Mouse (Mus musculus): ENCODE data around the gene Abcg1.

Abcg1 gene

DNA sequence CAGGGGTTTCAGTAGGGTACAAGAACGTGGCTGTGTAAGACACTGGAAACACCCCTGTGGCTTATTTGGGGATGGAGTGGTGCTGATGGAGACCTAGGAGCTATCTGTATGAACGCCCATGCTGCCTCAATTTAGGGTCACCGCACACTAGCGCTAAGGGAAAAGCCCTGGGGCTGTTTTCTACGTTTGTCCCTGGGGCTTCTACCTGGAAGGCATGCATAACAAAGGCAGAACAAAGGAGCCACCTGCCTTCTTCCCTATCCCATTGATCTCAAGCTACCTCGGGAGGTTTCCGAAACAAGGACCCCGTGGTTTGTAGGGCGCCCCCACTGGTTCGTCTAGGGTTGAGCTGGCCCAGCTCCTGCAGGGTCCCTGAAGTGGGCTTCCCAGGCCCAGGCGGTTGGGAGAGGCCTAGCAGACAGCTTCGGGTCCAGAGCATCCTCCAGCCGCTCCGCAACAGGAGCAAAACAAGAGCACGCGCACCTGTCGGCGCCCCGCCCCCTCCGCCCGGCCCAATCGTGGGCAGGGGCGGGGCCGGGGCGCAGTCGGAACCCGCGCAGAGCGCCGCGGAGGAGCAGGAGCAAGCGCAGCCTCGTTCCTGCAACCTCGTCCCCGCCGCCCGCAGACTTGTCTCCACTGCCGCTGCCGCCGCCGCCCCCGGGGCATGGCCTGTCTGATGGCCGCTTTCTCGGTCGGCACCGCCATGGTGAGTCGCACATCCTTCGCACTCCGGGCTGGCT, at the start of gene Abcg1:
Gene Abcg1 (plus strand): TSS at position 525 of the 740 bp plus-strand sequence.
- peak; percentile 70 for DNase-seq (ENCODE audit: low spot score)

DNA sequence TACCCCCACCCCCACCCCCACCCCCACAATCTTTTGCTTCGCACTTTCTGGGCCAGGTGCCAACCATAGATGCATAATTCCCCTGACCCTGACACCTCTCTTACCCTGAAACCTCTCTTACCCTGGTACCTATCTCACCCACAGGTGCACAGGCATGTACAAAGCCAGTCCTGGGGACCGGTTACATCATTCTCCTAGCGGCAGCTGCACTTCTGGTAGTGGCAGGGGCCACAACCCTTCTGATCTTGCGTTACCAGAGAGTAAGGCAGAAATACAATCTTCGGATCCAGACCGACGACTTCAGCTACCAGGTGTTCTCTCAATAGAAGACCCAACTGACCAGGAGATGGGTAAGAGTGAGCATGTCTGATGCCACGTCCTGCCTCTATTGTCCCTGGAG, 49.1 kb upstream of the Abcg1 start:
- no peak for DNase-seq (ENCODE audit: low spot score)

DNA sequence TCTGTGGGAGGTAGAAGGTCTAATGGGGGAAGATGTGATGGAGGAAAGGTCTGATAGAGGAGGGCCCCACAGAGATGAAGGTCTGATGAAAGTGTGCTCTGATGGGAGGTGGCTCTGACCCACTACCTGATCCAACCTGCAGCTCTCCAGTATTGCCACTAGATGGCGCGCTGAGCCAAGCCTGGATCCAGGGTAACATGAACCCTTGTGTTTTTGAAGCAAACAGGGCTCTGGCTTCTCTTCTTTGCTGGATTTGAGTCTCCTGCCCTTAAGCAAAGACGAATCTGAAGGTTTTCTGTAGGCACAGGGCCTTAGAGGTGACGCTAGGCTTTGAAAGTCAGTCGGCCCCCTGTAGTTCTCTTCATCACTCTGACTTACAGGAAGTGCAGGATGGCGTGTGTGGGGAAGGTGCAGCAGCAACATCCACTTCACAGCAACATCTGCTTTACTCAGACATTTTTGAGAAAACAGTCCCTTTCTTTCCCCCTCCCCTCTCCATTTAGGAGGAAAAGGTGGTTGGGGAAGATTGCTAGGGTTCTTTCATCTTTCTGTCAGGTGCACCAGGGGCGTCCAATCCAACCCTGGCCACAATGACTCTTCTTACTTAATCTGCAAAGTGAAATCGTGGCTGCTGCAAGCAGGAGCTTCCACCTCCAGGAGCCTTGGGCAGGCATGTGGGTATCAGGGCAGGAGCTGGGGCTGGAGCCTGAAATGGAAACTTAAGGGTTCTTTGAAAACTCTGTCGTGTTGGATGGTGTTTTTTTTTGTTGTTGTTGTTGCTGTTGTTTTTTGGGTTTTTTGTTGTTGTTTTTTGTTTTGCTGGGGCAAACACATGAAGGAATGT, 45.7 kb upstream of the Abcg1 start:
- peak; percentile 89 for DNase-seq (ENCODE audit: low spot score)

DNA sequence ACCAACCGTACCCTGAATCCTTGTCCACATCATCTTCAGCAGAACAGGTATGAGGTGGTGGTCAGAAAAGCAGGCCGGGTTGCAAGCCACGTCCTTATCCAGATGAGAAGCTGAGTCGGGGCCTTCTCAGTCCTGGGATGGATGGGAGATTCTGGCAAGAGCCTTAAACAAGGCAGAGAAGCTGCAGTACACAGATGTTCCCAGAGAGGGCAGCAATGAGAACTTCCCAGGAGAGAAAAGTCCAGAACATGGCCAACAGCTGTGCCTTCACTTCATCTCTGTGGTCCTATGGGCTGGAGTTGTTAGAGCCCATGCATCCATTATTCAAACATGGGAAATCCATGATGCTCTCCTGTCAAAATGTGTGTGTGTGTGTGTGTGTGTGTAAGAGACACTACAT, 39.2 kb upstream of the Abcg1 start:
- peak; percentile 87 for DNase-seq (ENCODE audit: low spot score)

DNA sequence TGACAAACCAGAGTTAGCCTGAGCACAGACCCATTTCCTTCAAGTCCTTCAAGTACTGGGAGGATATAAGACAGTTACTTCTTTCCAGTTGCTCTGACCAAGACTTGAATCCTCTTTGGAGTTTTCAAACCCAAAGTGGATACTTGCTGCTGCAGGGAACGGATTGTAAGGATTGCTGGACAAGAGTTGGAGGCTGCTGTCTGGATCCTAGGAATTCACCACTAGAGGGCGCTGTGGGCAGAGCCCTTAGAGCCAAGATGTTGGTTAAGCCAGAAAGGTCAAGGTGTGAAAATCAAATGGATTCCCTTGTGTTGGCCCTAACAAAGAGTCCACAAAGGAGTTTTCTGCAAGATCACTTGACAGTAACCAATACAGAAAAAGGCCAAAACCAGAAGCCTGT, 38.0 kb upstream of the Abcg1 start:
- DNase-seq (ENCODE audit: low spot score): peak; percentile 87

DNA sequence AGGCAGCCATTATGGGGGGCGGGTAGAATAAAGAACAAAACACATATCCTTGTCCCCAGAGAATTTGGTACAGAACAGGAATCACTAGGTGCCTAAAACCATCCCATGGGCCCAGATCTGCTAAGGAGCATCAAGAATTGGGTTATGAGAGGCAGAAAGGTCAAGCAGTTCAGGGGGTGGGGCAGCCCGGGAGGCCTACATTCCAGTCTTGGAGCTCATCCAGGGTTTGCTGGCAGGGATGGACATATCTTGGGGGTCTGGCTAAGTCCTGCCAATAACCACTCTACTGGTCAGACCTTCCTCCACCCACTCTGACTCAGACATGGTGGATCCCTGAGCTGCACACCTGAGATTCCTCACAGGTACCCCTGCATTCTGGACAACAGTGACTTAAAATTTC, 37.4 kb upstream of the Abcg1 start:
- DNase-seq (ENCODE audit: low spot score): no peak

DNA sequence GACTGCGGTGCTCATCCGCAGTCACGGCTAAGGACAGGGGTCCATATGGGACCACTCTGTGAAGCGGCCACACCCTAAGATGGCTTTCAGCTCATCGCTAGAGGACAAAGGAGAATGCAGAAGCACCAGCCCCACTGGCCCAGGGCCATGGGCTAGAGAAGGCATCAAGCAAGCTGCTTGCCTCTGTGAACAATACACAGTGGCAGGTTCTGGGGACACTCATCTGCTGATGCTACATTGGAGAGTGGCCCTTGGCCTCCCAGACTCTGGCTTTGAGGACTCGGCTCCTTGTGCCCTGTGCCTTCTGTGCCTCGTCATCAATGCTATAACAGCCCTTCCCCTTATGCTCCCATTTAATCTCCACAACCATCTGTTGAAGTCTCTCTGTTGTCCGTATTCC, 36.2 kb upstream of the Abcg1 start:
- DNase-seq (ENCODE audit: low spot score): no peak

DNA sequence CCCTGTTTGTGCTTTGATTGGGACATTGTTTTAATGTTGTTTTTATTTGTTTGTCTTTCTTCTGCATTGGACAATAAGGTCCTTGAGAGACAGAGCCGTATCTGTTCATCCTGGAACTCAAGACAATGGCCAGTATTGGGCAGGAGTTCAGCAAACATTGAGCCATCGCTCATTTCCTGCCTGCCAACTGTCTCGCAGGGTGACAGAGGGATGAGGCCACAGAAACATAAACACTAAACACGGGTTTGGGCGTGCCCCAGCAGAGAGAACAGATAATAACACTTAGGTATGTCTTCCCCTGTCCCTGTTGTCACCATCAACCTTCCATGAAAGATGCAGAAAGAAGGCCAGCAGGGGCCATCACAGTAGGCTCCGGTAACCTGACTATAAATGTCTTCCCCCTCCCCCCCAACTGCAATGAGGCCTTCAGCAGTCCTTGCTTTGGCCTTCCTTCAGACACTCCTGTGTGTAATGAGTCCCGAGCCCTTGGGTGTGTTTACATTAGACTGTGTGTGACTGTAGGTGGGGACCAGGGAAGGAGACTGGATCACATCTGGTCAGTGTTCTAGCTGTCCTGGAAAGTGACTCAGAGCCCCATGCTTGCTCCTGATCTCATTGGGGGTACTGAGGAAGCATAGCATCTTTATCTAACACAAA, 33.2 kb upstream of the Abcg1 start:
- no peak for DNase-seq (ENCODE audit: low spot score)

DNA sequence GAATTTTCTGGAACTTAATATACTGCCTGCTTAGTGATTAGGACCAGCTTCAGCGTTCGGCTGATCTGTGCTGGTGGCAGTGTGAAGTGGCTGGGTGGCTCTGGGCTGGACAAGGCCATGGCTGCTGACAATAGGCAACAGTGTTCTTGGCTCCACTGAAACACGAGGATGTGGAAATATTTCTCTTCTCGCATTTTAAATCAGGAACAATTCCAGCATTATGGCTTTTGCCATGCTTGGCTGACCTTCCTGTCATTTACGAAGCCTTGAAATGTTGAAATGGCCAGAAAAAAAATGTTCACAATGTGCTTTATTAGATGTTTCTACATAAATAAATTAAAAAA, 32.7 kb upstream of the Abcg1 start:
- no peak for DNase-seq (ENCODE audit: low spot score)

DNA sequence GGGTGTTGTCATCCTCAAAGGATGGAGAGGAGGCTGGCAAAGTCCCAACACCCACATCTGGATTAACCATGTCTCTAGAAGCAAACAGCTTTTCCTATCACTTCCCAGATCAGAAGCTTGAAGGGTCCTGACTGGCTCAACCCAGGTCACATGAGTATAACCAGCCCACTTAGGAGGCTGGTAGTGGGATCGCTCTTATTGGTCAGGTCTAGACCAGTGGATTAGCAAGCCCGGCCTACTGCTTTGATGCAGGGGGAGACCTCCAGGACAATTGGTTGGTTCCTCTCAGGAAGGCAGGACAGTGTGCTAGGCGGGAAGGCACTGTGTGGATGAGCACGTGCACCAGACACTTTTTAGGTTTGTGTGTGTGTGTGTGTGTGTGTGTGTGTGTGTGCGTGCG, 30.5 kb upstream of the Abcg1 start:
- DNase-seq (ENCODE audit: low spot score): no peak

DNA sequence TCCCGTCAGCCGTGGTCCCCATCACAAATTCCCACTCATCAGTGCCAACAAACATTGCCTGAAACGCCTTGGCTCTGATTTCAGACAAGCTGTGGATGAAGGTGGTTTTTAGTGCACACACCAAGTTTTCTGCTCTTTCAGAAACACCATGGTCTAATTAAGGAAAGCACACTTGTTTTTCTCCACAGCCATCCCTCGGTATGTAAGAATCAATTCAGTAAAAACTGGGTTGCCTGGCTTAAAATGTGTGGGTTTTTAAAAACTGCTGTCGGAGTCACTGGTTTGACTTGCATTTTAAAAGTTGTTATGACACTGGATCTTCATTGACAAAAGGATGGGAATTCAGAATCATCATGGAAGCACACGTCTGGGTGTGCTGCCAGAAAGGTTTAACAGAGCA, 29.8 kb upstream of the Abcg1 start:
- DNase-seq (ENCODE audit: low spot score): no peak

DNA sequence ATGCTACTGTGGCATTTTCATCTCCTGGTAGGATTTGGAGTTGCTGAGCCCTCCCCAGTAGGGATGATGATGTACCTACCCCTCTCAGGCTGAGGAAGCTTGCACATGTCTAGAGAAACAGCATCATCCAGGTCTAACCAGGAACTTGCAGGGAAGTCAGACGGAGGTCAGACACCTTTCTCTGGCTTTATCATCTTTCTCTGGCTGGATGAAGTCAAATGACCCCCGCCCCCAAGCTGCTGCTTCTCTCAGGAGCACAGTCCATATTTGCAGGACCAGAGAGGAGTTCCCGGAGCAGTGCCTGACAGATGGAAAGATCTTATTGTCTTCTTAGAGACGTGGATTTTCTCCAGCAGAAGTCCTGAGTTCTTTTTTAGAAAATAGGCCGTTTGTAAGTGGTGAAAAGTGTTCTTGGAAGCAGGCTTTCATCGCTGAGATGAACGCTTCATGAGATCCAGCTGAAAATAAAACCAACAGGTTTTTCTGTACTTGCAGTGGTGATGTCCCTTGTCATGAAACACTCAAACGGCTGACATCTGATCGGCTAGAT, 28.6 kb upstream of the Abcg1 start:
- DNase-seq (ENCODE audit: low spot score): no peak

DNA sequence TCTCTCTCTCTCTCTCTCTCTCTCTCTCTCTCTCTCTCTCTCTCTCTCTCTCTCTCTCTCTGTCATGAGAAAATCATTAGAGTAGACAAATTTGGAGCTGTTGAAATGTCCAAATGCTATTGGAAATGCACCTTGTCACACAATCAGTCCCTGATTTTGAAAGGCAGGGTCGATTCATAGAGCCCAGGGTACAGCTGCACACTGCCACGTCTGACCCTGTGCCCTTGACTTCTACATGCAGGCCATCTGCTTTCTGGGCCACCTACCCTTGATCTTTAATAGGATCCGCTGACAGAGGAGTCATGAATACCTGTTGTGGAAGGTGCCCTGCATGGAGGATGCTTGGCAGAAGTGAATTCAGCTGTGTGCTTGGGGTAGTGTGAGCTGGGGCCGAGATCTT, 28.1 kb upstream of the Abcg1 start:
- DNase-seq (ENCODE audit: low spot score): no peak

DNA sequence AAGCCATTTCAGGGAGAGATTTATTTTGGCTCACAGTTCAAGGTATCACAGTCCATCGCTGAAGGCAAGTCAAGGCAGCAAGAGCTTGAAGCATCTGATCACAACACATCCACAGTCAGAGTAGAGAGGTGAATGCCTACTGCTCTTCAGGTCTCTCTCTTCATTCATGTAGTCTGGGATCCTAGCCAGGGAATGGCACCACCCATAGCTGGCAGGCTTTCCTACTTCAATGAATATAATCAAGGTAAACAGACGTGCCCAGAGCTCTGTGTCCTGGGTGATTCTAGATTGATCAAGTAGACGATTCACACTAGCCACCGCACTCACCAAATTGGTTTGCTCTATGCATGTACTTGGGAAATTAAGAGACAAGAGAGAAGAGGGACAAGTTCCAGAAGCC, 25.1 kb upstream of the Abcg1 start:
- DNase-seq (ENCODE audit: low spot score): no peak

DNA sequence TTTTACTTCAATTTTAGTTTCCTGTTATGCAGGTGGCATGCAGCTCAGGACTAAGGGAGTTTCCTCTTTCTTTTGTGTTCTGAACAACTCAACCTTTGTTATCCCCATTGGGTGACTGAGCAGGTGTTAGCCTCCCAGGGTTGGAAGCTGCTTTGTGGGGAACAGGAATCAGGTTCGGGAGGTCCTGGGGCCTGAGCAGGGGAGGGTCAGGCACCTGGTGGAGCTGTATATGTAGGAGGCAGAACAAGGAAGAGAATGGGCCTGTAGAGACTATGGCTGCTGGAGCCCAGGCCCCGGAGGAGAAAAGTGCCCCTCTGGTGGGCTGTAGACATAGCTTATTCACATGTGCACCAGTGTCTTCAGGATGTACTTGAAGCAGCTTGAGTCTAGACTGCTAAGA, 24.2 kb upstream of the Abcg1 start:
- no peak for DNase-seq (ENCODE audit: low spot score)

DNA sequence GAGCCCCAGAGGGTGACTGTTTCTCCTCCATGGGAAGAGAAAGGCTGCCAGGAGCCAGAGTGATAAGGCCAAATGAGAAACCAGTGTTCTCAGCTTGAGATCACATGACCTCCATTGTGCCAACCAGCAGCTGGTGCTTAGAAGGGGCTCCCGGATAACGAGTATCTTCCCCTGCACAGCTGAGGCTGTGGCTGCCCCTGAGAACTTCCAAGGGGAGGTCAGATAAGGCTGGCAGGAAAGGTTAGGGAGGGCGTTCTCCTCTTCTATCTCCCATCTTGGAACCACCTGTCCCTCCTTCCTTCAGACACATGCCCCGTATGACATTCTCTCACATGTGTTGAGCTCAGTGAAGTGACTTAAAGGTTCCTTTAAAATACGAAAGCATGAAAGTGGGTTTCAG, 23.3 kb upstream of the Abcg1 start:
- no peak for DNase-seq (ENCODE audit: low spot score)

DNA sequence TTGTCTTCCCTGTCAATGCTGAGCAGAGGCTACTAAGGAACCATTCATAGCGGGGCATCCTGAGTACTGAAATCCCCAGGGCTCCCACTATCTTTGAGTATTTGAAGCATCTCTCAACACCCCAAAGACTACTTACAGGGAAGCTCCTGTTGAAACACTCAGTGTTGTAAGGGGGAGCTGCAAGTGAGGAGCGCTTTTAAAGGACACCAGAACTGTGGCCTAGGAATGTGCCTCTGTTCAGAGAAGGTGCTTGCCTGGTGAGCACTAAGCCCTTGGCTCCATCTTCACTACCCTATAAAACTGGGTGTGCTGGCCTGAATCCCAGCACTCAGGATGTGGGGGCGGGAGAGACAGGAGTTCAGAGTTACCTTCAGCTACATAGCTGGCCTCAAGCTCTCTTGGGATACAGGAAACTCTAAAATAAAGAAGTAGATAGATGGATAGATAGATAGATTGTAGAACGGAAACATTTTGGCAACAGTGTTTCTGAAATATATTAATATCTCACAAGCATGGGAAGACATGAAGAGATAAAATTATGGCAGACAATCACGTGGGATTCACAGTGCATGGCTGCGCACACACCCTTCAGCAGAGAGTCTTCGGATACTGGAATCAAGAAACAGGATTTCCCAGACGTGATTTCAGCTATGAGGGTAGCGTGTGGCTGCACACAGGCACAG, 22.7 kb upstream of the Abcg1 start:
- DNase-seq (ENCODE audit: low spot score): no peak

DNA sequence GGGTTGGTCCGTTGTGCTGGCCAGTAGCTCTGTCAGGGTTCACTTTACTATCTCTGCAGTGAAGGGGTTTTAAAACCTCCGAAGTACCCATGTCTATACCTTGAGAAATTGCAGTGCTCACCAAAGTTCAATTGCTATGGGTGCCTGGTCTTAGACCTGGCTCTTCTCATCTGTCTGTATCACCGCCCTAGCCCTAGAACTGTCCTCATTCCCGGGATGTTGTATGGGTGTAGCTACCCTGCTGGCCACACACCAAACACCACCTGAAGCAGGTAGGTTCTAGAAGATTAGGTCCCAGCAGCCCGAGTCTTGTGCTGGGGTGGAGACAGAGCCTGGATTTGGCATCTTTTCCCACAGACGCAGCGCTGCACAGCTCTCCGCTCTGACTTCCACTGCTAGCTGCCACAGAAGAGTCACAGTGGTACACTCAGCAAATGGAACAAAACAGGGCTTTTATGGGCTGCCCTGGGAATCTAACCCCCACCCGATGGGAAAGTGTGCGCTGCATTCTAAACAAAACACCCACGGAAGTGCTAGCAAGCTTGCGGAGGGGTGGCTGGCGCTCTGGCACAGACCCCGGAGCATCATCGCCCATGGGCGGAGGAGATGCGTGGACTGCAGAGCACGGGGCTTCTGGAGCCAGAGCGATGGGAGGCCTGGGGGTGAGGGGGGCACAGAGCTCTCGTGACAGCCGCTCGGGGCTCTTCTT, 21.2 kb upstream of the Abcg1 start:
- DNase-seq (ENCODE audit: low spot score): no peak

DNA sequence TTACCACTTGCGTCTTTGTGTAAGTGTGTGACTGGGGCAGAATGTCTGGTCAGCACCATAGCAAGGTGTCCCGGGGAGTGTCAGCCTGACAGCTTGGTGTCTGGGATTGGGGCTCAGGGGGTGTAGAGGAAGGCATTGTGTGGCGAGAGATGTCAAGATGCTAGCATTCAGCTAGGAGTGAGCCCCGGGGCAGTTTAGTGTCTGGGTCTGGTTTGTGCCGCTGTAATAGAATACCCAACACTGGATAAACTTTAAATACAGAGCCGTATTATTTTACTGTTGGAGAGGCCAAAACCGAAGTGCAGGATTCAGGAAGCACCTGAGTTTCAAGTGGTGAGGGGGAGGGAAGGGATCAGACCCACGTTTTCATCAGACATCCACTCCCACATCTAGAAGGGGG, 20.1 kb upstream of the Abcg1 start:
- DNase-seq (ENCODE audit: low spot score): no peak

DNA sequence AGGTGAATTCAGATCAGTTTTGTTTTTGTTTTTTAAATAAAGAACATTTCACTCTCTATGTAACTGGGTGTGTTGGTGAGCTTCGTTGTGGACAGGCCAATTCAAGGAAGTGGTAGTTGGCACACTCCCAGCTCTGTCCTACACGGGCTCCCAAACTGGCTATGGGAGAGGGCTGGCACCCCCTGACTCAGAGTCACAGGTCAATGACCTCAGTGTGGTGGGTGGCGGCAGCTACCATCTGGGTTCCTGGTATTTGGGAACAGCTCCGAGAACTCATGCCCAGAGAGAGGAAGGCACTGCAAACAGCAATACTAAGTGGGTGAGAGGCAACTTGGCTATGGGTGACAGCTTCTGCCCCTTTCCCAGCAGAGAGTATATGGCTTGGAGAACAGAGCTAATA, 19.1 kb upstream of the Abcg1 start:
- DNase-seq (ENCODE audit: low spot score): no peak

DNA sequence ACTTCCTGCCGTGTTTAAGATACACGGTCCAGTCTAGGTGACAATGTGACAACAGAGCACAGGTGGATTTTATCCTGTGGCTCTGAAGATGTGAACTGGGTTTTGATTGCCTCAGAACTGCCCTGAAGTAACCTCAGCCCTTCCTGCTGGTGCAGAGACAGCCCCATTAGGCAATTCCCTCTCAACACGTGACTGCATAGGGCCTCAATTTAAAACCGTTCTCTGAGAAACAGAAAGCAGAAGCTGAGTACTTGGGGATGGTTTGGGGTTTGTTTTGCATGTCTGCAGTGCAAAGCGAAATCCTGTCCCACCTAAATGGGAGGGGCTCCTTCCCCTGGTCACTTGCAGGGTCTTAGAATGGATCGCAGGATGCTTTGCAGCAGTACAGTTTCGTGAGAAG, 17.8 kb upstream of the Abcg1 start:
- no peak for DNase-seq (ENCODE audit: low spot score)

DNA sequence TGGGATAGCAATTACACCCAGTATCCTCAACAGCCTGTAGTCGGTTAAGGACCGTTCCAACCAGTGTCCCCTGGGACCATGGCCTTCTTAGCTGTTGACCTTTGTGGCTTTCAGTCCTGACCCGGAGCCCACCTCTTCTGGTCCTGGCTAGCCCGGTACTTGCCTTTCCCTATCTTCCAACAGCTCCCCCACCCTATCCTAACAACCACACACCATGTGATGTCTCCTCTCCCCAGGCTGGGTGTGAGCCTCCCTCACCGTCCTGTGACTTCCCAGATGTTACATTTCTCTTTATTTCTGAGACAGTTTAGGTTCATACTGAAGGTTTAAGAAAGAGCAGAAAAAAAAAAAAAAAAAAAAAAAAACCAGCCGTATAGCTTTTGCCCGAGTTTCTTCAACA, 17.1 kb upstream of the Abcg1 start:
- DNase-seq (ENCODE audit: low spot score): no peak
